Mouse (Mus musculus): ENCODE data around the gene Gm42906.

Gene Gm42906

DNA sequence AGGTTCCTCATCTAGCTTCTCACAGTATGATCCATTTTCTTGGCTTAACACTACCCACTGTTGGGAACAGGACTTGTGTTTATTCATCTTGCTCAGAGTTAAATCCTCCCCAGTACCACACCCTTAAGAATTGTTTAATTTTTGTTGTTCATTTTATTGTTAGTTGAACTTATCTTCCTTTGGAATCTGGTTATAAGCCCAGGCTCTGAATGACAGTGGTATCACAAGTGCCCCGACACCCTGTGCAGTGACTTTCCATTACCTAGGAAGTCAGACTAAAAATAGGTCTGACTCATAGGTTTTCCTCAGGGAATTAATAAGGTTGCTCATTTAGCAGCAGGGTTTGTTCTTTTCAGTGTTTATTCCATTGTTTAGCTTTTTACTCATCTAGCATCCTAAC is 362.7 kb downstream of the Gm42906 start:
- DNase-seq (ENCODE audit: low spot score), result no peak

DNA sequence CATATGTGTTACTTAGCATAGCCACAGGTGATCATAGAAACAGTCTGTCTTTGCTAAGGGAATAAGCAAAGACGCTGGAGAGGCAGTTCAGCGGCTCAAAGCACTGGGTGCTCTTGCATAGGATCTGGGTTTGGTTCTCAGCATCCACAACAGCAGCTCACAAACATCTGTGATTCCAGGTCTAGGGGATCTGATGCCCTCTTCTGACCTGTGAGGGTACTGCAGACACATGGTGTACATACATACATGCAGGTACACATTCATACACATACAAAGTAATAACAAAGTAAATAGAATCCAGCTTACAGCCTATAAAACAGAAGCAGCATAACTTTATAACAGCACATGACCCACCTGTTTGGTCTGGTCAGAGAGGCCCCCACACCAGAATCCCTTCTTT is 366.0 kb downstream of the Gm42906 start:
- no peak for DNase-seq (ENCODE audit: low spot score)

DNA sequence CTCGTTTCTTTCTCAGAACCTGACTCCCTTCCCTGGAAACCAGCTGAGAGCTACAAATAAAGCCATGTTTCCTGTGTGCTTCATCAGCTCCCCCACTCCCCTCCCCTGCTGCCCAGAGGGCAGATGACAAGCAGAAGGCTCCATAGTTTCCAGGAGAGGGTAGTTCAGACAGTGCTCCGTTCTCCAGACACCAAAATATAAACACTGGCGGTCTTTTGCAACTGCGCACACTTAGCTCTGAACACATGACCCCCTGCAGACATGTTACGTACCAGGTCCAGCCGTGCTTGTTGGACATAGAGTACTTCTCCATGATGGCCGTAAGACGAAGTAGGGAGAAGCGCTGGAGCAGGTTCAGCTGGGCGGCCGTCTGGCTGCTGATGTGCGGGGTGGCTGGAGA is 367.5 kb downstream of the Gm42906 start:
- no peak for DNase-seq (ENCODE audit: low spot score)

DNA sequence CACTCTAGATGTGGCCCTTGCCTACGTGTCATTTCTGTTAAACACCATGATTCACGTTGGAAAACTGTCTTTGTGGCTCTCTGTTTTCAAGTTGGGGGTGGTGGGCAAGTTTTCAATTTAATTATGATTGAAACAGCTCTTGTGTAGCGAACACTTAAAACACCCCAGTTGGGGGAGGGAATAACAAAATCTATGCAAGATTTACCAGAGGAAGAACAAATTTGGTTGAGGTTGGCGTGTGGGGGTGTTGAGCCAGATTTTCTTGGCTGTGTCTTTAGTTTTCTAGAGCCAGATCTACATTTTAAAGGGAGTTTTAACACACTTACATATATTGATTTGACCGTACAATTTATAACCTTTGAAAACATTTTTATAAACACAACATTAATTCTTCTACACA is 368.2 kb downstream of the Gm42906 start:
- DNase-seq (ENCODE audit: low spot score), result no peak

DNA sequence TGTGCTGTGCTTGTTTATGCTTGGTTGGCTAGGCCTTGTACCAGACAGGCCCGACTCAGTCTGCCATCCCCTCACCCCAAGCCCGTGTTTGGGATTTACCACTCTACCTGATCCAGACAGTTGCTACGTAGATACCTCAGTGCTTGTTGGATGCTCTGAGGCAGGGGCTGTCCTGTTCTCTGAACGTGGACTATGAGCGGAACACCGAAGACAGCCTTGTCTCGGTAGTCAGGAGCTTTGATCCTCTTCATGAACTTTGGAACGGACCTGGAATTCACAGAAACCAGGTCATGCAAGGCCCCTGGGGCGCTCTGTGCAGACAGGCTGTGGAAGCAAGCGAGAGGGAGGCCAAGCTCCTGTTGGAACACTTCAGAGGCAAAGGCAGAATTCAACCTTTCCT is 368.6 kb downstream of the Gm42906 start:
- DNase-seq (ENCODE audit: low spot score), result no peak

DNA sequence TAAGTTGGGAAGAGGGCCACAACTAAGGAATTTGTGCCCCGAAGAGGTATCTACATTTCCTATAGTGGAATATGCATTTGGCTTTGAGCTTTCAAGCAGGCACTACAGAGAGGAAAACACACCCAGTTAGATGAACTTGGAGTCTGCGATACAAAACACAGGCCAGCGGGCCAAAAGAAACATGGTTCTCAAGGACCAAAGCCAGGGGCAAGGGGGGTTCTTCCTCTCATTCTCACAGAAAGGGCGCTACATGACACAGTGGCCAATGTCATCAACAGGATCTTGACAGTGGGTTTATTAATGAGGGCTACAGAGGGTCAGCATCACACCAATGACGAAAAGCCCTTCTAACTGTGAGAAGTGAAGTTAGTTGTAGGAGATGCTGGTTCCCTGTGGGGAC is 370.2 kb downstream of the Gm42906 start:
- DNase-seq (ENCODE audit: low spot score), result no peak

DNA sequence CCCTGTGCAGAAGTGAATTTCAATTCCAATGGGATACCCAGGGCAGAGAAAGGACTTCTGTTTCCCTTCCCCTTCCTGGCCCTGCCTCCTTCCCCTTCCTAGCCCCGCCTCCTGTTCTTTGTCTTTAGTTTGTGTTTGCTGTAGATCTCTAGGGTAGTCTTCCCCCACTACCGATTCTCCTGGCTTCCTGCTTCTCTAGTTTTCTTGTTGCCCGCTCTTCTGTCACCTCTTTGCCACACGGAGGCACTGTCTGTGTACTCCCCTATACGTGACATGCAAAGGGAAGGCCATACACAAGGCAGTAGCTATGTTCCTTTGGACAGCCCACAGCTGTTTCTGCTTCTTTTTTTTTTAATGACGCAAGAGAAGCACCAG is 371.1 kb downstream of the Gm42906 start:
- DNase-seq (ENCODE audit: low spot score), result no peak

GRCm38 (mm10) chr5:151056255-151056919 is 371.6 kb downstream of the Gm42906 start:
- DNase-seq (ENCODE audit: low spot score), result no peak

DNA sequence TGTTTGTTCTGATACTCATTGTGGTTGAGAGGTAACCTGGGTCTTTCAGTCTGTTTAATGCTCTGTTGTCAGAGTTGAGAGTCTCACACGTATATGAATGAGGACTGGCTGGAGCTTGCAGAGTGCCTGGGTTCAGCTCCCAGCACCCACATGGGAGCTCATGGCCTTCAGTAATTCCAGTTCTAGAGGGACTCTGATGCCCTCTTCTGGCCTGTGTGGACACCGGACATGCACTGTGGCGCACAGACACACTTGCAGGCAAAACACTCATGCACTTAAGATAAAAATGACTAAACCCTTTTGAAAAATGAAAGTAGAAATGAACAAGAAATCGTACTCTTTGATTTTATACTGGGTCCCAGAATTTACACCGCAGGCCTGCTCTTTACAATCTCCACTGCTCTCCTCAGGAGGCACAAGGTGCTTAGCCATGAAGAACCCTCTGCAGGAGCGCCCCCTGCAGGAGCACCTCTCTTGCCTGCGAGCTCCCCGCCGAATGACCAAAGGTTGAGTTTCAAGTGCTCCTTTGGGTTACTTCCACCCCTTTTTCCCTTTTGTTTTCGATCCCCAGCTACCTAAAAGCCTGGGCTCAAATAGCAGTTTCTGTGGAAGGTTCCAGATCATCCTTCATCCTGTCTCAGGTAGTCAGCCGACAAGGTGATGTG is 372.4 kb downstream of the Gm42906 start:
- no peak for DNase-seq (ENCODE audit: low spot score)

GRCm38 (mm10) chr5:151054743-151055114 is 373.2 kb downstream of the Gm42906 start:
- no peak for DNase-seq (ENCODE audit: low spot score)

GRCm38 (mm10) chr5:151054100-151054742 is 373.7 kb downstream of the Gm42906 start:
- DNase-seq (ENCODE audit: low spot score), result no peak

DNA sequence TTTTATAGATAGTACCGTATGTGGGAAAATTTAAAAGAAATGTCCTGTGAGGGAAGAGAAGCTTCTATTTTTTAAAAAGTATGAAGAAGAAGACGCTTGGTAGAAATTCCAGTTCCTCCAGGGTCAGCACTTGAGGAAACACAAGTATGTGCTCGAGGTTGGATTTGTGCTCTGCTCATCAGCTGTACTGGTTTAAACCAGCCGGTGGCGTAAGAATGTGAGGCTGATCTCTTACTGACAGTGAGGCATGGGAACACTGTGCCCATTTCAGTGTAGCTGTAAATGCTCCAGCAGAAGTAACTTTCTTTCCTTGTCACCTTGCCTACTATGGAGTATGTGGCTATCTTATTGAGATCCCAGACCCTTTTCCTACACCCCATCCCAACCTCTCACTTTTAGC is 374.8 kb downstream of the Gm42906 start:
- DNase-seq (ENCODE audit: low spot score), result no peak

- no peak for DNase-seq (ENCODE audit: low spot score)
Measured at GRCm38 (mm10) chr5:151052331-151052730, 375.6 kb downstream of the Gm42906 start.

- no peak for DNase-seq (ENCODE audit: low spot score)
Measured at GRCm38 (mm10) chr5:151047488-151047887, 380.5 kb downstream of the Gm42906 start.

DNA sequence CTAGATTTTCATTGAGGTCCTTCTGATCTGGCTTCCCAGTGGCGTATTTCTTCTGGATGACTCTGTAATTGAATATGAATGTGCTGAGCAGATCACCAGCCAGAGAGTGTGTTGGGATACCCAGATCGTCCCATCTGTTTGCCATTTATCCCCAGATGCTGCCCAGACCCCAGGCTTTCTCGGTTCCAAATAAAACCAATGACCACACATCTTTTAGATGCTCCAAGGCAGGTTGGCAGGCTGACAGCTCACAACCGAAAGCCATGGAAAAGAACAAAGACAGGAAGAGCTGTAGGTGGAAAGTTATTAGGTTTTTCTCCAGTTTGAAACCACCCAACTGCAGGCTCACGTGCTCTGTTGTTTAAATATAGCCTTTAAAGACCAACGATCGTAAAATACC is 381.0 kb downstream of the Gm42906 start:
- DNase-seq (ENCODE audit: low spot score), result no peak

GRCm38 (mm10) chr5:151046131-151046530 is 381.8 kb downstream of the Gm42906 start:
- DNase-seq (ENCODE audit: low spot score), result no peak

DNA sequence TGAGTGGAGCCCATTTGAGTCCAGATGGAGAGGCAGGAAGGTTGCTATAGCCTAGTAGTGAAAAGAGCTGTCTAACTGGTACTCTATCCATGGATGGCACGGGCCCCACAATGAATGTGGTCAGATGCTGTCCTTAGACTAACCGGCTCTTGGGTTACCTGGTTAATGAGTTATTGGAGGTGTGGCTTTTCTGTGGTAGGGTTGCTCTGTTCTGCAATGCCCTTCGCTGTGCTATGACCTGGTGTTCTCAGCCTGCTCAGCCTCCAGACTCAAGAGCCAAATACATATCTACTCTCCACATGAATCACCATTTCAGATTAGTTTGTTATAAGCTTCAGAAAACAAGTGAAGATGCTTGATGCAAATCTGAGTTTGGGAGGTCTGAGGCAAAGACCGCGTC is 385.1 kb downstream of the Gm42906 start:
- DNase-seq (ENCODE audit: low spot score), result no peak

DNA sequence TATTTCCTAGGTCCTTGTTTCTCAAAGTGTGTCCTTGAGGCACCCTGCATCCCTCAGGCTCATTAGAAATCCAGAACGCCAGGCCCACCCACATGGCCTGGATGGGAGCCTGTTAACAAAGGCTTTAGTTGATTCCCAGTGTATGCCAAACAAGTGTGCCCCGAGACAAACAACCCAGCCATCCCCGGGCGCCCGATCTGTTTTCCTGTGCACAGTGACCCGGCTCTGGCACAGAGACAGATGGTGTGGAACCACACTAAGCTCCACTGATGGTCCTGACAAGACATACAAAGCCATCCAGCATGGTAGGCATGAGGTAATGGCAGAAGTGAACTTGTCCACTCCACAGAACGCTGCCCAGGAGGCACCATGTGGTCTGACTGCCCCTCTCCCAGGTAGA is 390.1 kb downstream of the Gm42906 start:
- no peak for DNase-seq (ENCODE audit: low spot score)

DNA sequence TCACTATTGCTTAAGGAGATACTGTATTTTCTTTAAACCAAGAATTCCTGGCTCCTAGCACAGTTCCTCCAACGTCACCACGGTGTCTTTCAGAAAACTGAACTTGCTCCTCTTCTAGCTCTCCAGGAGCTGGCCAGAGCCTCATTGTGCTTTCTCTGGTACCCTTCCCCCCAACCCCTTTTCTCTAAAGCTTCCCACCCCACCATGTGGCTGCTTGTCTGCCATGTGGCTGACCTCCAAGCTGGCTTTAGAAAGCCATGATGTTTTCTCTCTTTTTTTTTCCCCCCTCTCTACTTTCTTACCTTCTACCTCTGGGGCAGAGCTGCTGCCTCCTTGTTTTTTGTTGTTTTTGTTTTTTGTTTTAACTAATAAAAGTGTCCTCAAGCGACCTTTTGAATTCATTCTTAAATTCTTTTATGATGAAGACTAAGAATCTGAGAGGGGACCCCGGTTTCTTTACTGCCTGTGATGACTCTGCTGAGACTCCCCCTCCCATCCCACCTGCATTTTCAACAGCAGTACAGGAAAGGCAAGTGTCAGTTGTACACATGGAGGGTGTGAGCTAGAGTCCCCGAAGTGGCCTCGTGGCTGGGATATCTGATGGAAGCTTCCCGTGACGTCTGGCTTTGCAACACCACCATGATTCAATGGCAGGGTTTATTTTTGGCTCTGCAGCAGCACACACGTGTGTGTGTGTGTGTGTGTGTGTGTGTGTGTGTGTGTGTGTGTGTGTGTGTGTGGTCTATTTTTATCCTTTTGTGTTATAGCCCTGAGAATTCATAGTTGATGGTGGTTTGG is 393.0 kb downstream of the Gm42906 start:
- DNase-seq (ENCODE audit: low spot score), result no peak

GRCm38 (mm10) chr5:151028906-151029305 is 399.1 kb downstream of the Gm42906 start:
- DNase-seq (ENCODE audit: low spot score), result no peak

DNA sequence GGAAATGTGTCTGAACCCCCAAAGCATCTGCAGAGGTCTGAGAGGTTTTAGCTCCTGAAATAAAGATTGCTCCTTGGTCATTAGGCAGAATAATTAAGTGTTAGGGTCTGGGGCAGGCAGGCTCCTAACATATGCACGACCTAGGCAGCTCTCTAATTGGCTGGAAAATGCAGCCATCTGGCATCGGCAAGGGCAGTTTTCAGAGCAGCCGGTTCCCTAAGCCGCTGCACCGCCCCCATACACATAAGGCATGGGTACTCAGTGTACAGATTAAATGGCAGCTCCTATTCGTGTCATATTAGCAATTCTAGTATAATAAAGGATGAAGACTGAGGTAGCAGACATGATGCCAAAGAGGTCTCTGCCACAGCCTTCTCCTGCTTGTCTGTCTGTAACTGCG is 400.8 kb downstream of the Gm42906 start:
- no peak for DNase-seq (ENCODE audit: low spot score)

GRCm38 (mm10) chr5:151026069-151026468 is 401.9 kb downstream of the Gm42906 start:
- DNase-seq (ENCODE audit: low spot score), result no peak

DNA sequence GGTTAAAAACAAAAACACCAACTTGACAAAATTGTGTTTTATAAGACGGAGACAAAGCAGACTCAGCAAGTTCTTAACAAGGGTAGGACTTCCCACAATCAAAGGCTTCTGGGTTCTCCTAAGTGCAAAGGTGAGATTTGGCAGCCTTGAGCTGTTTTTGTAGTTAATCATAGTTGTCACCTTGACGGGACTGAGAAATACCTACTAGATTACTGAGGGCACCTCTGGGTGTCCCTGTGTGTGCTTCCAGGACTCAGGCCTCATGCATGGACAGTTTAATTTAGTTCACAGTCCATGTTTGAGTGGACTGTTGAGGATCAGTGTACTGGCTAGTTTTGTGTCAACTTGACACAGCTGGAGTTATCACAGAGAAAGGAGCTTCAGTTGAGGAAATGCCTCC is 403.5 kb downstream of the Gm42906 start:
- no peak for DNase-seq (ENCODE audit: low spot score)
